Mouse (Mus musculus): ENCODE measurements around the gene Nxph3. TPM values are rescaled to one million over a fixed set of nuclear protein-coding genes. Genes with fewer than 3 reads are reported as not detected.

Nxph3 gene
- polyA plus RNA-seq, 1 experiment from 2014 or later = 1.2 TPM

- Histone ChIP-seq H3K4me1 (ENCODE audit: insufficient read depth, low read depth, low read length) (no peaks in the 10 kb centered on the region), H3K36me3 (ENCODE audit: insufficient read depth, low read length) (peaks cover 34% of the 10 kb centered on the region), H3K9ac (replicated peaks; ENCODE audit: low read depth) (no peak overlapping the region), H3K27ac (ENCODE audit: low read length) (no peak overlapping the region), H3K9me3 (ENCODE audit: low read length) (no peaks in the 10 kb centered on the region), H3K4me2 (replicated peaks; ENCODE audit: low read depth, low read length) (no peak overlapping the region), H3K27me3 (replicated peaks; ENCODE audit: insufficient read depth, low read length) (no peaks in the 10 kb centered on the region), H3K4me3 (ENCODE audit: low read depth, low read length) (no peak overlapping the region)
- no peak for DNase-seq (ENCODE audit: low spot score)
- ATAC-seq = no peak
- no peak for TF ChIP-seq EP300 (IDR thresholded peaks at IDR 0.05)
- TF ChIP-seq CTCF (IDR thresholded peaks at IDR 0.05) = no peak
- 98% methylated on average over 2 of the region's 2 CpGs for WGBS
Observed at GRCm38 (mm10) chr11:95487237-95487636, 27.1 kb downstream of the Nxph3 start.

- DNase-seq (ENCODE audit: low spot score) = no peak
- Histone ChIP-seq H3K27ac (ENCODE audit: low read length) (no peak overlapping the region), H3K27me3 (replicated peaks; ENCODE audit: insufficient read depth, low read length) (no peaks in the 10 kb centered on the region), H3K4me3 (ENCODE audit: low read depth, low read length) (no peak overlapping the region), H3K36me3 (ENCODE audit: insufficient read depth, low read length) (peaks cover 23% of the 10 kb centered on the region), H3K4me2 (replicated peaks; ENCODE audit: low read depth, low read length) (no peak overlapping the region), H3K4me1 (ENCODE audit: insufficient read depth, low read depth, low read length) (no peaks in the 10 kb centered on the region), H3K9me3 (ENCODE audit: low read length) (no peaks in the 10 kb centered on the region), H3K9ac (replicated peaks; ENCODE audit: low read depth) (no peak overlapping the region)
- 92% methylated on average over 18 of the region's 18 CpGs for WGBS
- ATAC-seq = no peak
- no peak for TF ChIP-seq CTCF (IDR thresholded peaks at IDR 0.05)
- no peak for TF ChIP-seq EP300 (IDR thresholded peaks at IDR 0.05)
Observed at GRCm38 (mm10) chr11:95485634-95486033, 28.7 kb downstream of the Nxph3 start.

GRCm38 (mm10) chr11:95480662-95481061, 33.7 kb downstream of the Nxph3 start:
- H3K4me2 ChIP-seq (replicated peaks; ENCODE audit: low read depth, low read length) = no peak overlapping the region
- ATAC-seq = no peak
- TF ChIP-seq CTCF (IDR thresholded peaks at IDR 0.05) (no peak), EP300 (IDR thresholded peaks at IDR 0.05) (no peak)
- no peak overlapping the region for H3K9ac ChIP-seq (replicated peaks; ENCODE audit: low read depth)
- no peak for DNase-seq (ENCODE audit: low spot score)
- no peak overlapping the region for H3K4me3 ChIP-seq (ENCODE audit: low read depth, low read length)
- H3K36me3 ChIP-seq (ENCODE audit: insufficient read depth, low read length) = peaks cover 19% of the 10 kb centered on the region
- no peaks in the 10 kb centered on the region for H3K27me3 ChIP-seq (replicated peaks; ENCODE audit: insufficient read depth, low read length)
- no peak overlapping the region for H3K27ac ChIP-seq (ENCODE audit: low read length)
- H3K4me1 ChIP-seq (ENCODE audit: insufficient read depth, low read depth, low read length) = no peaks in the 10 kb centered on the region
- no peaks in the 10 kb centered on the region for H3K9me3 ChIP-seq (ENCODE audit: low read length)
- 91% methylated on average over 4 of the region's 4 CpGs for WGBS

GRCm38 (mm10) chr11:95479458-95479857, 34.9 kb downstream of the Nxph3 start:
- DNase-seq (ENCODE audit: low spot score) (no peak), ATAC-seq (no peak)
- Histone ChIP-seq H3K4me3 (ENCODE audit: low read depth, low read length) (no peak overlapping the region), H3K36me3 (ENCODE audit: insufficient read depth, low read length) (peaks cover 9% of the 10 kb centered on the region), H3K4me1 (ENCODE audit: insufficient read depth, low read depth, low read length) (no peaks in the 10 kb centered on the region), H3K4me2 (replicated peaks; ENCODE audit: low read depth, low read length) (no peak overlapping the region), H3K27ac (ENCODE audit: low read length) (no peak overlapping the region), H3K9me3 (ENCODE audit: low read length) (no peaks in the 10 kb centered on the region), H3K27me3 (replicated peaks; ENCODE audit: insufficient read depth, low read length) (no peaks in the 10 kb centered on the region), H3K9ac (replicated peaks; ENCODE audit: low read depth) (no peak overlapping the region)
- WGBS = 82% methylated on average over 4 of the region's 4 CpGs
- TF ChIP-seq EP300 (IDR thresholded peaks at IDR 0.05) = no peak
- TF ChIP-seq CTCF (IDR thresholded peaks at IDR 0.05) = peak; percentile 44

GRCm38 (mm10) chr11:95476323-95476722, 38.0 kb downstream of the Nxph3 start:
- DNase-seq (ENCODE audit: low spot score) (no peak), ATAC-seq (no peak)
- peaks cover 23% of the 10 kb centered on the region; the same call in 1 of the 2 replicates for H3K36me3 ChIP-seq (ENCODE audit: insufficient read depth, low read length)
- H3K4me3 ChIP-seq (ENCODE audit: low read depth, low read length) = no peak overlapping the region
- H3K9me3 ChIP-seq (ENCODE audit: low read length) = no peaks in the 10 kb centered on the region
- H3K27me3 ChIP-seq (replicated peaks; ENCODE audit: insufficient read depth, low read length) = no peaks in the 10 kb centered on the region
- no peak overlapping the region for H3K27ac ChIP-seq (ENCODE audit: low read length)
- no peaks in the 10 kb centered on the region for H3K4me1 ChIP-seq (ENCODE audit: insufficient read depth, low read depth, low read length)
- TF ChIP-seq EP300 (IDR thresholded peaks at IDR 0.05) = no peak
- TF ChIP-seq CTCF (IDR thresholded peaks at IDR 0.05) = no peak
- H3K4me2 ChIP-seq (replicated peaks; ENCODE audit: low read depth, low read length) = no peak overlapping the region
- WGBS = 91% methylated on average over 7 of the region's 7 CpGs
- H3K9ac ChIP-seq (replicated peaks; ENCODE audit: low read depth) = no peak overlapping the region

GRCm38 (mm10) chr11:95473456-95473855, 40.9 kb downstream of the Nxph3 start:
- TF ChIP-seq CTCF (IDR thresholded peaks at IDR 0.05) = no peak
- no peak for TF ChIP-seq EP300 (IDR thresholded peaks at IDR 0.05)
- H3K4me1 ChIP-seq (ENCODE audit: insufficient read depth, low read depth, low read length) = no peaks in the 10 kb centered on the region
- no peak overlapping the region for H3K4me3 ChIP-seq (ENCODE audit: low read depth, low read length)
- H3K27me3 ChIP-seq (replicated peaks; ENCODE audit: insufficient read depth, low read length) = no peaks in the 10 kb centered on the region
- no peak overlapping the region for H3K9ac ChIP-seq (replicated peaks; ENCODE audit: low read depth)
- H3K4me2 ChIP-seq (replicated peaks; ENCODE audit: low read depth, low read length) = no peak overlapping the region
- WGBS = 88% methylated on average over 1 of the region's 1 CpGs
- H3K9me3 ChIP-seq (ENCODE audit: low read length) = no peaks in the 10 kb centered on the region
- H3K36me3 ChIP-seq (ENCODE audit: insufficient read depth, low read length) = peaks cover 23% of the 10 kb centered on the region; the same call in 1 of the 2 replicates
- no peak overlapping the region for H3K27ac ChIP-seq (ENCODE audit: low read length)
- DNase-seq (ENCODE audit: low spot score) = no peak
- ATAC-seq = no peak

- H3K27me3 ChIP-seq (replicated peaks; ENCODE audit: insufficient read depth, low read length) = no peaks in the 10 kb centered on the region
- no peak overlapping the region for H3K9ac ChIP-seq (replicated peaks; ENCODE audit: low read depth)
- H3K36me3 ChIP-seq (ENCODE audit: insufficient read depth, low read length) = peaks cover 23% of the 10 kb centered on the region; the same call in 1 of the 2 replicates
- no peak overlapping the region for H3K4me2 ChIP-seq (replicated peaks; ENCODE audit: low read depth, low read length)
- no peak for ATAC-seq
- DNase-seq (ENCODE audit: low spot score) = no peak
- H3K27ac ChIP-seq (ENCODE audit: low read length) = no peak overlapping the region
- H3K9me3 ChIP-seq (ENCODE audit: low read length) = no peaks in the 10 kb centered on the region
- TF ChIP-seq CTCF (IDR thresholded peaks at IDR 0.05) (no peak), EP300 (IDR thresholded peaks at IDR 0.05) (no peak)
- no peaks in the 10 kb centered on the region for H3K4me1 ChIP-seq (ENCODE audit: insufficient read depth, low read depth, low read length)
- WGBS = 80% methylated on average over 2 of the region's 2 CpGs
- H3K4me3 ChIP-seq (ENCODE audit: low read depth, low read length) = no peak overlapping the region
Observed at GRCm38 (mm10) chr11:95472942-95473341, 41.4 kb downstream of the Nxph3 start.
